Mouse (Mus musculus) G1E (cell line): ENCODE measurements around the gene Rbsn.

Experiments used
- CTCF ChIP-seq: IDR thresholded peaks from 2 replicates; pipeline ENCODE4 v1.5.1; 2012; ENCODE audit warnings: low read depth, low read length, inconsistent platforms, mixed read lengths
- GATA2 ChIP-seq: IDR thresholded peaks from 2 replicates; pipeline ENCODE4 v1.6.1; 2012; ENCODE audit warnings: low read depth, low read length, inconsistent platforms, borderline replicate concordance

GRCm38 (mm10) chr6:92222021-92222420 is 7.3 kb upstream of the Rbsn start:
- TF ChIP-seq CTCF, result no peak
- TF ChIP-seq GATA2, result no peak
